Mouse (Mus musculus) bone marrow, adult 2 months (tissue): ENCODE data around the gene Ttc16.

ENCODE experiments used
- CTCF ChIP-seq: fragments of 200-500 bp; IDR thresholded peaks from 2 replicates; pipeline ENCODE4 v1.5.1; 2011; ENCODE audit warnings: low read length, control low read depth; ENCODE audit not compliant: control insufficient read depth, insufficient read depth
- POLR2A ChIP-seq: fragments of 200-500 bp; IDR thresholded peaks from 2 replicates; pipeline ENCODE4 v1.6.1; 2011; ENCODE audit warnings: low read depth, mild to moderate bottlenecking, control low read depth, low read length, borderline replicate concordance; ENCODE audit not compliant: control insufficient read depth

DNA sequence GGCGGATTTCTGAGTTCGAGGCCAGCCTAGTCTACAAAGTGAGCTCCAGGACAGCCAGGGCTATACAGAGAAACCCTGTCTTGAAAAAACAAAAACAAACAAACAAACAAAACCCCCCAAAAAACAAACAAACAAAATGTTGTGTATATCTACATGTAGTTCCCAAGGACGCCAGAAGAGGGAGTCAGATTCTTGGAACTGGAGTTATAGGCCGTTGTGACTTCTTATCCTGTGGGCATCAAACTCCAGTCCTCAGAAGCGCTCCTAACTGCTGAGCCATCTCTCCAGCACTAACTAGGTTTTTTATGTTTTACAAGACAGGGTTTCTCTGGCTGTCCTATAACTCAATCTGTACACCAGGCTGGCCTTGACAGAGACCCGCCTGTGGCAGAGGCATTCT is 11.7 kb upstream of the Ttc16 start:
- TF ChIP-seq POLR2A (no peak), CTCF (0 out of 2 replicates have a peak, but pooled peaks have one; percentile 9)
